Mouse (Mus musculus): ENCODE data around the gene Gm527. TPM values are rescaled to one million over a fixed set of nuclear protein-coding genes. Genes with fewer than 3 reads are reported as not detected.

Gm527 gene
- 10 to 100 TPM; 10.5 to 15.7 TPM for total RNA-seq (2021)
- long read RNA-seq, experiment 1, partial matches to known transcripts, result 0 of 1 reads
- long read RNA-seq, experiment 1, other reads (novel, unspliced or antisense), result 1 of 1 reads
- long read RNA-seq, experiment 2, partial matches to known transcripts, result 0 of 5 reads
- long read RNA-seq, experiment 2, other reads (novel, unspliced or antisense), result 2 of 5 reads

DNA sequence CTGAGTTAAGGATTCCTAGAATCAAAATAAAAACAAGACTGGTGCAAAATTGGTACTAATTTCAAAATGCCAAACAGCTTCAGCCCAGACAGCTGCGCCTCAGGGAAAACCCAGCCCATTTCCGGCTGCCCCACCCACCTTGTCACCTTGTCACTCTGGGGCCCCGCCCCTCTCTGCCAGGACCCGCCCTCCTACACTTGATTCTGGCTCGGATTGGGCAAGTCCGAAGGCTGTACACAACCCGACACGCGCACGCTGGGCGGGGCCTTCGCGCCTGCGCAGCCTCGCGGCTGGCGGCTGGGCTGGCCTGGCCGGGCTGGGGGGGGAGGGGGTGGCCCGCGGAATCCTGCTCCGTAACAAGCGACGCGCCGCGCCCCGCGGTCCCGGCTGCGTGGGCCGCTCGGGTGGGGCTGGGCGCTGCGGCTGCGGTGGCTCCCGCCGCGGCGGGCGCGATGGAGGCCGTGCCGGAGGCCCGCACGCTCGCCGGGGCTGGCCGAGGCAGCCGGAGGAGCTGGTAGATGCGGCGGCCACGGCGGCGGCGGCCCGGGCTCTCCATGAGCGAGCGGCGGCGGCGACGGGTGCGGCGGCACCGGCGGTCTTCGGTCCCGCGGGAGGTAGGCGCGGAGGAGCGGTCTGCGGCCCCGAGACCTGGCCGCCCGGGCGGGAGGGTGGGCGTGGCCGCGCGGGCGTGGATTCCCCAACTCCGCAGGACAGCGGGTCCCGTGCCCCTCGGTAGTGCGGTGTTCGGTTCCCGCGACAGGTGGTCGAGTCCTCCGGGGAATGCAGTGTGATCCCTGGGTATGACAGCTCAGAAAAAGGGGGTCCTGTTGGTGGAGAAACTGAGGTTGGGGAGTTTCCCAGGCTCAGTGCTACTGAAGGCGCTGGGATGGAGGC is at the start of gene Gm527:
Gene Gm527, plus strand, starts transcription at position 329 of the 894 bp plus-strand sequence.
- H3K4me3 ChIP-seq, result peak within 1 kb of the TSS; percentile 67
- H3K27ac ChIP-seq, result peak within 1 kb of the TSS; percentile 69
- DNase-seq (ENCODE audit: low spot score in 2 of 2), result peak; percentile 94
- no peak for TF ChIP-seq CTCF (conservative IDR thresholded peaks at IDR 0.05)

DNA sequence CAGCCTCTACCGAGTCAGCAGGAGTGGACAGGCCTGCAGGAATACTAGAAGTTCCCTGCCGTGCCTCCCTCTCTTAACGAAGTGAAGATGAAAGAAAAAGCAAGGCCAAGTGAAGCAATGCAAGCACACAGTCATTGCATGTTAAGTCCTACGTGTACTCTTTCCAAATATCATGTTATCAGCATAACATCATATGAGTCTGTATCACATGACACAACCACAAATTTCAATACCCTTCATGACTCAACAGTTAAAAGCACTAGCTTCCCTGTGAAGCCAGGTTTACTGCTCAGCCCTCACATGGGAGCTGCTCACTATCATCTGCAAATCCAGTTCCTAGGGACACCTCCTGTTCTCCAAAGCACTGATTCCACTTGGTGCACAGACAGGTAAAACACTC is 46.6 kb upstream of the Gm527 start:
- H3K4me3 ChIP-seq, result no peak overlapping the region
- DNase-seq (ENCODE audit: low spot score in 2 of 2), result no peak
- TF ChIP-seq CTCF (conservative IDR thresholded peaks at IDR 0.05), result no peak
- H3K27ac ChIP-seq, result no peak overlapping the region

DNA sequence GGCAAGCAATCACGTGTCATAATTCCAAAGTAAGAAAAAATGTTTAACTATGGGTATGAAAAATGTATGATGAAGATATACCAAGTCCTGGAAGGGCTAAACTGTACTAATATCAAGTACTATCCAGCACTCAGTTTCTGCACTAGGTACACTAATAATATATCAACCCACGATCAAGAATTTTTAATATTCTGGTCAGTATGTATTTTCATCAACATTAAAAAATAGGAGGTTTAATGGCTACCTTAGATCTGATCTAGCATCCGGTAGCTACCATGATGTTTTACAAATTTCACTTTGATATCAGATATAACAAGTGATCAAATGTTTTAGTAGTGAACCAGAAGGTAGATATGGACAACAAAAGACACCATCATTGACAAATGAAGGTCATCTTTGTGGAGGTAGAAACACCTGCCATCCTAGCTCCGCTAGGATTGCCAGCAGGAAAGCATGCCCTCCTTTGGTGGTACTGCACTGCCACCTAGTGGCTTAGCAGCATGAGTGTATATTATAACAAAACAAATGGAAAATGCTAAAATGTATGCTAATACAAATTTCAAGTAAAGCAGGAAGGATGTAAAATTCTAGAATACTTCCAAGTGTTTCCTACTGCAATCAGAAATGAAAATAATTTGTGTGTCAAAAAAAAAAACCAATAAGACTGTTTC is 20.5 kb upstream of the Gm527 start:
- peak; percentile 61 to 76 for DNase-seq (ENCODE audit: low spot score in 2 of 2)
- Histone ChIP-seq H3K4me3 (no peak overlapping the region), H3K27ac (no peak overlapping the region)
- peak; percentile 96 for TF ChIP-seq CTCF (conservative IDR thresholded peaks at IDR 0.05)

DNA sequence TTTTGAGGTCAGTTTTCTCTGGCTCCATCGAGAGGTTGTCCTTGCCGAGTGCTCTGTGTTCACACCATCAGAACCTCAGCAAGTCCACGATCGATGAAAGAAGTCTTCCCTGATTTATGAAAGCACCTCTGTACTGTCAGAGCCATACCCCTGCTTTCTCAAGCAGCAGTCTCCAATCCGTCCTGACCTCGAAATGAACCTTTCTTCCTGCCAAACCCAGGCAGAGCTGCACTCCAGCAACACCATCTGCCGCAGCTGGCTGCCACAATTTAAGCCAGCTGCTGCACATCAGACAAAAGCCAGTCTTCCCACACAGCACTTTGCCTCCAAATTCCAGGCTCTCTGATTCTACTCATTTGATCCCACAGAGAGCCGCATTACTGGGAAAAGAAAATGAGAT is 15.2 kb upstream of the Gm527 start:
- TF ChIP-seq CTCF (conservative IDR thresholded peaks at IDR 0.05), result no peak
- no peak overlapping the region for H3K27ac ChIP-seq
- no peak overlapping the region for H3K4me3 ChIP-seq
- no peak for DNase-seq (ENCODE audit: low spot score in 2 of 2)

DNA sequence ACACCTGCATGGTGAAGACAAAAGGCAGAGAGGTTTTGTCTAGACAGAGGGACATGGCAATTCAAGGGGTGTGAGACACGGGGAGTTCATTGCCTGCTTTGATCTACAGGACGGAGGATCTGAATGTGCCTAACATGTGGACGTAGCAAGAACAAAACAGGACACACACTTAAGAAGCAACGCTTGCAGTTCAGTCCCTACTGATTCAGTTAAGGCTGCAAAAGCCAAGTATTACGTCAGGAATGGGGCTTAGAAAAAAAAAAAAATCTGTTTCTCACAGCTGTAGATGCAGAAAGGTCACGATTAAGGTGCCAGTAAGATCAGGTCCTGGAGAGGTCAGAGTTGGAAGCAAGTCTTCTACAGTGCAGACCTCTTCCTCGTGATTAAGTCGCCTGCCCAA is 14.5 kb upstream of the Gm527 start:
- no peak for DNase-seq (ENCODE audit: low spot score in 2 of 2)
- Histone ChIP-seq H3K27ac (no peak overlapping the region), H3K4me3 (no peak overlapping the region)
- TF ChIP-seq CTCF (conservative IDR thresholded peaks at IDR 0.05), result no peak

DNA sequence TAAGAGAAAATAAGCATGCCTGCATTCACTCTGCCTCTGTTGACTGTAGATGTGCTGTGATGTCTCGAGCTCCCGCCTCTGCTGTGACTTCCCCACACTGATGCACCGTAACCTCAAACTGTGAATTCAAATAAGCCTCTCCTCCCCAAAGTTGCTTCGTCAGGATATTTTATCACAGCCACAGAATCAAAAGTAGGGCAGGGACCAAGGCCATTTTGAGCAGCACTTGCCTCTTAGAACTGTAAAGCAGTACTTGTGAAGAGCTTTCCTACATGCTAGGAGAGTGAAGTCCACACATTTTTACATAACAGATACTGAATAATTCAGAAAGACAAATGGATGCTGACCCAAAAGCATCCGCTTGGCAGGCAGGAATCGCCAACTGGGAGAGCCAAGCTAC is 4.7 kb upstream of the Gm527 start:
- DNase-seq (ENCODE audit: low spot score in 2 of 2), result no peak
- Histone ChIP-seq H3K27ac (no peak overlapping the region), H3K4me3 (no peak overlapping the region)
- no peak for TF ChIP-seq CTCF (conservative IDR thresholded peaks at IDR 0.05)

DNA sequence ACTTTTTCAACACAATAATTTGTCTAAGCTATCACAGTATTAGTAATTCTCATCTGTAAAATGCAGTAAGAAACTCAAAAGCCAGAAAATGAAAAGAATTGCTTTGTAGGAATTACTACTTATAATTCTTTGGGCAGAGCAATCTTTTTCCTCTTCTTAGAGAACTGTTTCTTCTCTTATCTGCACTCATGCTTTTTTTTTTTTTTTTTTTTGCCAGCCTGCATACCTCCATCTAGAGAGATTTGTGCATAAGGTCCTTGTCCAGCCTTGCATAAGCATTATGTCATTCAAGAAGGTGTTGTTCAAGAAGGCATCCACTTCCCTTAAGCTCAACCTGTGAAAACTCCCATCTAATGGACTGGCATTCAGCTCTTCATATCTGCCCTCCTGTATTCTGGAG is 971 bp upstream of the Gm527 start:
- no peak for DNase-seq (ENCODE audit: low spot score in 2 of 2)
- H3K27ac ChIP-seq, result no peak overlapping the region
- no peak overlapping the region for H3K4me3 ChIP-seq
- no peak for TF ChIP-seq CTCF (conservative IDR thresholded peaks at IDR 0.05)

DNA sequence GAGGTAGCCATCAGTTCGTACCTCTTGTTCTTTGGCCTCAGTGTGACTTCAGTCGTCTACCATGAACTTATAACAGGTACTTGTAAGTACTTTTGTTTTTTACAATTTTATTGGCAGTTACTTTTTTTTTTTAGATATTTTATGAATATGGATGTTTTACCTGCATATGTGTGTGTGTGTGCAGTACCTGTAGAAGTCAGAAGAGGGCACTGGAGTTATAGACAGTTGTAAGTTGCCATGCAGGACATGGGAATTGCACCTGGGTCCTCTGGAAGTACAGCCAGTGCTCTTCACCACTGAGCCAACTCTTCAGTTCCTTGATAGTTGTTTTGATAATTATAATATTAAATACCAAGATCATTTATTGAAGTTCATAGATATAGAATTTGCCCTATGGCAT is 19.8 kb downstream of the Gm527 start:
- no peak overlapping the region for H3K4me3 ChIP-seq
- TF ChIP-seq CTCF (conservative IDR thresholded peaks at IDR 0.05), result peak; percentile 63
- DNase-seq (ENCODE audit: low spot score in 2 of 2), result no peak
- H3K27ac ChIP-seq, result no peak overlapping the region

DNA sequence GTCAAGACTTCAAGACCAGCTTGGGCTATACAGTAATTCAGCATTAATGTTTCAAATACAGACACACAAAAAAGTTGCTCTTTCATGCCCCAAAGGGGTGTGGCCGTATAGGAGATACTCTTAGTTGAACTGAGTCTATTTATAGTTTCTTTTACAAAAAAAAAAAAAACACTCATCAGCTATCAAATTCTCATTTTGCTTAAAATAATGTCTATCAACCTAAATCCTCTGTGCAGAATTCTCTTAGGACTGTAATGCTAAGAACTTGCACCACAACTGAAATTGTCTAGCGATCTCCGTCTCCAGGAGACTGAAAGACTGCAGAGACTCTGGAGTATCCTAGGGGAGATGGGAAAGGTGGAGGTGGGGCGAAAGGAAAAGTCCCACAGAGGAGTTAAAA is 46.9 kb downstream of the Gm527 start:
- DNase-seq (ENCODE audit: low spot score in 2 of 2), result no peak
- no peak for TF ChIP-seq CTCF (conservative IDR thresholded peaks at IDR 0.05)
- Histone ChIP-seq H3K4me3 (peak overlapping the region; percentile 99), H3K27ac (peak overlapping the region; percentile 88; the same call in 1 of the 2 replicates)

DNA sequence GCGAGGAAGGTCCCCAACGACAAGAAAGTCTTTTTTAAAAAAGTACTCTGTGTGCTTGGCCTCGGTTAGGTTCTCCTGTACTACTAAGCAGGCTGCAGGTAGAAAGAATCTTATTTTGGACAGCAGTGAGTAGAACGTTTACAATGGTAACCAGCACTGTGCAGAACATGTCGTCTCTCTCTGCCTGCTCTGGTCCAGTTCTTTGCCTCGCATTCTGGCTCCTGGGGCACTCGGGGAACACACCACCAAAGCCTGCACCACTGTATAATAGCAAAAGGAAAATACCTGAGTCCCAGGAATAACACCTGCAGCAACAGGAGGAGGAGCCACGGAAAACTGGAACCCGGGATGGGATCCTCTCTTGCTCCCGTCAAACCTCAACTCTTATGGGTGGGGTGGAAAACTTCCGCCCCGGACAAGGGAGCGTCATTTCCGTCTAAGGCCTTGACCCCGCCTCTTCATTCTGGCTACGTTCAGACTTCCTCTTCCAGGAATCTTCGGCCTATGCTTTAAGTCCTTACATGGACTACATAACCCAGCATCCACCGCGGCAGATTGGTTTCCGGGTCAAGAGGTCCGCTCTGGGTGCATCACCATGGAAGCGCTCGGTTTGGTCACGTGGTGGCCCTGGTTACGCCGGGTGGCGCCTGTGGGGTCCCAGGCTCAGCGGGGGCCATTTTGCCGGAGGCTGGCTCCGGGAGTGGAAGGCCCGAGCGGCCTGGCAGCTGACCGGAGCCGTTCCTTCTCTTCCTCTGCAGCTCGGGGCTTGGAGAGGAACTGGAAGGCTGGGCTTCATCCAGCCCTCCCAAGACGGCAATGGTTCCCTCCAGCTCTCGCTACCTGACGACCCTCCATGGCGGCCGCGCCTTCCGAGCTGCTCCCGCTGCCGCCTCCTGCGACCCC is 47.7 kb downstream of the Gm527 start, which contains the start of the genes Klhl28 and Togaram1:
Gene Klhl28, minus strand, starts transcription at position 411 of the 903 bp plus-strand sequence.
Gene Togaram1, plus strand, starts transcription at position 681 of the 903 bp plus-strand sequence.
- no peak for TF ChIP-seq CTCF (conservative IDR thresholded peaks at IDR 0.05)
- H3K4me3 ChIP-seq, result peak within 1 kb of the TSS; percentile 99

DNA sequence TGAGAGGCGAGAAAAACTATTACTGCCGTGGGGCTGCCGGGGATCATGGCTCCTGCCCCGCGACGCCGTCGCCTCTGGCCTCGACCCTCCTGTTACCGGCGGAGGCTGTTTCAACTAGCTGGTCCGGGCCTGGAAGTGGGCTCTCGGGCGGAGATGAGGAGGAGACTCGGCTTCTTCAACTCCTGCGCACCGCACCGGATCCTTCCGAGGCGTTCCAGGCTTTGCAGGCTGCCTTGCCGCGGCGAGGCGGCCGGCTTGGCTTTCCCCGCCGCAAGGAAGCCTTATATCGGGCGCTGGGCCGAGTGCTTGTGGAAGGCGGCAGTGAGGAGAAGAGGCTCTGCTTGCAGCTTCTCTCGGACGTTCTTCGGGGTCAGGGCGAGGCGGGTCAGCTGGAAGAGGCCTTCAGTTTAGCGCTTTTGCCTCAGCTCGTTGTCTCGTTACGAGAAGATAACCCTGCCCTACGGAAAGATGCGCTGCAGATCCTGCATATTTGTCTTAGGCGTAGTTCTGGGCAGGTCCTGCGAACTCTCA is 48.5 kb downstream of the Gm527 start:
- Histone ChIP-seq H3K27ac (peak overlapping the region; percentile 97), H3K4me3 (peak overlapping the region; percentile 99)
- no peak for TF ChIP-seq CTCF (conservative IDR thresholded peaks at IDR 0.05)
- peak; percentile 17 to 51 for DNase-seq (ENCODE audit: low spot score in 2 of 2)

More for the DNA sequence above, 47.7 kb downstream of the Gm527 start, which contains the start of the genes Klhl28 and Togaram1:
- H3K27ac ChIP-seq, result peak within 1 kb of the TSS; percentile 97
- peak; percentile 99 to 100 for DNase-seq (ENCODE audit: low spot score in 2 of 2)

Data from layer of hippocampus, adult 2 months (tissue).